Mouse (Mus musculus) lung, embryonic 14.5 days (tissue): Measurements from ENCODE around the gene Srl. TPM values are rescaled to one million over a fixed set of nuclear protein-coding genes. Genes with fewer than 3 reads are reported as not detected.

Experiments
- ATAC-seq: fragments of 200-750 bp; cut with Nextera tagmentation; 2 replicates; pipeline ENCODE4 v1.8.0; 2017; ENCODE audit warnings: mild to moderate bottlenecking, moderate TSS enrichment, moderate library complexity; ENCODE audit not compliant: insufficient read depth
- DNase-seq: peaks from one replicate; pipeline ENCODE4 v3.0.0-alpha.2; 2015
- H3K27ac ChIP-seq: fragments of 300-500 bp; sonication (generic); 2 replicates; pipeline ENCODE4 v1.5.1; 2014; ENCODE audit warnings: low read depth, mild to moderate bottlenecking, moderate library complexity
- H3K27me3 ChIP-seq: fragments of 300-500 bp; sonication (generic); 2 replicates; pipeline ENCODE4 v1.6.1; 2014; ENCODE audit warnings: low read length, control low read depth; ENCODE audit not compliant: insufficient read depth
- H3K36me3 ChIP-seq: fragments of 300-500 bp; sonication (generic); 2 replicates; pipeline ENCODE4 v1.6.1; 2014; ENCODE audit warnings: control low read depth; ENCODE audit not compliant: insufficient read depth
- H3K4me1 ChIP-seq: fragments of 300-500 bp; sonication (generic); 2 replicates; pipeline ENCODE4 v1.6.1; 2014; ENCODE audit warnings: antibody characterized with exemption, control low read depth; ENCODE audit not compliant: insufficient read depth
- H3K4me2 ChIP-seq: fragments of 300-500 bp; sonication (generic); 2 replicates; pipeline ENCODE4 v1.6.1; 2014; ENCODE audit warnings: mild to moderate bottlenecking
- H3K4me3 ChIP-seq: fragments of 300-500 bp; sonication (generic); 2 replicates; pipeline ENCODE4 v1.5.1; 2014; ENCODE audit warnings: low read depth, low read length
- H3K9ac ChIP-seq: fragments of 300-500 bp; sonication (generic); 2 replicates; pipeline ENCODE4 v1.6.1; 2014
- H3K9me3 ChIP-seq: fragments of 300-500 bp; sonication (generic); 2 replicates; pipeline ENCODE4 v1.6.1; 2016; ENCODE audit warnings: low read depth, low read length, control low read depth
- CTCF ChIP-seq: IDR thresholded peaks from 2 replicates; pipeline ENCODE4 v1.5.1; 2016; ENCODE audit warnings: antibody characterized with exemption, low read depth
- WGBS: fragments of 180-500 bp; shearing (Covaris S2); extraction: QIAGEN DNeasy Blood & Tissue Kit; methylation state at CpG from one replicate; pipeline ENCODE4 v1.1.7; 2014; 5-methylcytosine and 5-hydroxymethylcytosine counted together
- polyA plus RNA-seq: library from polyadenylated mRNA; unstranded; fragments of >200 nt; fragmentation: Nextera tagmentation; extraction: Ambion mirVana; gene quantifications from 2 replicates; pipeline ENCODE4 v1.2.1, GENCODE M21; 2014

Srl gene
- polyA plus RNA-seq, 1 experiment from 2014 or later, result 20.7 TPM

DNA sequence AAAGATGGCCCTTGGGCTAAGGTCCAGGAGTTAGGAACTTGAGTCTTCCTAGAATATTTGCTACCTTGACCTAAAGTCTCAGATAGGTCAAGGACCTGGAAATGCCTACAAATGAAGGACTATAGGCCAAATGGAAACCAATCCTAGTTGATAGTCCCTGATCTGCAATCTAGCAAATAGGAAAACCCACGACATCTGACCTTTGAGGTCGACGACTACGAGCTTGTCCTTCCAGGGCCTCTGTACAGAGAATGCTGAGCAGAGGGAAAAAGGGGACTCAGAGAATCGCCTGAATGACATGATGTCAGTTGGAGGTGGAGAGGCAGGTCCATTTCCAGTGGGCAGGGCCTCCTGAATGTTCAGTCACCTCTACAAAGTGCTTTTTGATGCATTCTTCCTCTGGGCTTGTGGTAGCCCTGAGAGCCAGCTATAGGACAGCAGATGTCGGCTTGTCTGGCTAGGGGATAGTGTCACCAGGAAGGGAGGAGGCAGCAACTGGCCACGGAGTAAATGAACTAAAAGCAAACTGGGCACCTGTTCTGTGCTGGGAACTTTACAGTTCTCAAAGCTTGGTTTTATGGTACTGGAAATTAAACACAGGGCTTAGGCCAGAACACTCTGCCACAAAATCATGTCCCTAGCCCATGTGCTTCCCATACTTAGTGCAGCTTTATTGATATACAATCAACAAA lies 18.2 kb downstream of the Srl start:
- no peak overlapping the region for H3K9ac ChIP-seq
- no peaks in the 10 kb centered on the region for H3K9me3 ChIP-seq
- no peak for TF ChIP-seq CTCF
- no peak overlapping the region for H3K27ac ChIP-seq
- DNase-seq, result no peak
- no peaks in the 10 kb centered on the region for H3K4me1 ChIP-seq
- no peaks in the 10 kb centered on the region for H3K36me3 ChIP-seq
- H3K4me2 ChIP-seq, result no peak overlapping the region
- ATAC-seq, result no peak
- no peaks in the 10 kb centered on the region for H3K27me3 ChIP-seq
- WGBS, result 65% methylated on average over 7 of the region's 7 CpGs
- H3K4me3 ChIP-seq, result no peak overlapping the region

DNA sequence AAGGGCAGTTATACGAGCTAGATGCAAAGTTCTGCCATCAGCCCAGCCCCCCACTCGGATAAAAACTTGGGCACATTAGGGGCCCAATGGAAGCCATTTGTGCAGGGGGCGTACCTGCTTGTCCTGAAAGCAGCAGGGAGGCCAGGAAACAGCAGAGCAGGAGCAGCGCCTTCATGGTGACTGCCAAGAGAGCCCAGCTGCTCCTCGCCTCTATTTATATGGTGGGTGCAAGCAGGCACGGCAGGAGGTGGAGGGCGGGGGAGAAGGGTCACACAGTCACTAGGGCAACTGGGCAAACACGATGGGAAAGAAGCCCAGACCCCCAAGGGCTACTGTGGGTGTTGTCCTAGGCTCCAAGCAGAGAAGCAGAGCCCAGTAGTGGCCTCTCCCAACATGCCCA lies 18.7 kb downstream of the Srl start:
- no peak for ATAC-seq
- Histone ChIP-seq H3K4me1 (no peaks in the 10 kb centered on the region), H3K4me2 (no peak overlapping the region), H3K27me3 (no peaks in the 10 kb centered on the region), H3K27ac (no peak overlapping the region), H3K9ac (no peak overlapping the region), H3K4me3 (no peak overlapping the region), H3K9me3 (no peaks in the 10 kb centered on the region), H3K36me3 (no peaks in the 10 kb centered on the region)
- 41% methylated on average over 8 of the region's 8 CpGs for WGBS
- no peak for DNase-seq
- TF ChIP-seq CTCF, result no peak

GRCm38 (mm10) chr16:4521735-4522530 lies 19.7 kb downstream of the Srl start:
- peak overlapping the region; percentile 38; the same call in 1 of the 2 replicates for H3K27ac ChIP-seq

GRCm38 (mm10) chr16:4521074-4521667 lies 20.4 kb downstream of the Srl start:
- H3K9ac ChIP-seq, result no peak overlapping the region
- no peak for TF ChIP-seq CTCF
- H3K9me3 ChIP-seq, result no peaks in the 10 kb centered on the region
- H3K36me3 ChIP-seq, result no peaks in the 10 kb centered on the region
- ATAC-seq (no peak), DNase-seq (no peak)
- no peaks in the 10 kb centered on the region for H3K27me3 ChIP-seq
- WGBS, result 65% methylated on average over 4 of the region's 4 CpGs
- no peaks in the 10 kb centered on the region for H3K4me1 ChIP-seq
- H3K4me3 ChIP-seq, result no peak overlapping the region
- no peak overlapping the region for H3K4me2 ChIP-seq
- no peak overlapping the region; the same call in 1 of the 2 replicates for H3K27ac ChIP-seq

More at GRCm38 (mm10) chr16:4521735-4522530, 19.7 kb downstream of the Srl start:
- Histone ChIP-seq H3K27me3 (no peaks in the 10 kb centered on the region), H3K36me3 (no peaks in the 10 kb centered on the region), H3K4me1 (no peaks in the 10 kb centered on the region), H3K9ac (no peak overlapping the region), H3K4me2 (no peak overlapping the region), H3K4me3 (no peak overlapping the region), H3K9me3 (no peaks in the 10 kb centered on the region)
- ATAC-seq, result peak; percentile 62
- no peak for DNase-seq
- TF ChIP-seq CTCF, result no peak
- WGBS, result 60% methylated on average over 5 of the region's 5 CpGs

GRCm38 (mm10) chr16:4520673-4521072 lies 20.9 kb downstream of the Srl start:
- Histone ChIP-seq H3K27me3 (no peaks in the 10 kb centered on the region), H3K9ac (no peak overlapping the region), H3K4me1 (no peaks in the 10 kb centered on the region), H3K4me3 (no peak overlapping the region), H3K27ac (no peak overlapping the region), H3K4me2 (no peak overlapping the region), H3K36me3 (no peaks in the 10 kb centered on the region), H3K9me3 (no peaks in the 10 kb centered on the region)
- no peak for DNase-seq
- no peak for TF ChIP-seq CTCF
- WGBS, result 69% methylated on average over 8 of the region's 8 CpGs
- ATAC-seq, result no peak

DNA sequence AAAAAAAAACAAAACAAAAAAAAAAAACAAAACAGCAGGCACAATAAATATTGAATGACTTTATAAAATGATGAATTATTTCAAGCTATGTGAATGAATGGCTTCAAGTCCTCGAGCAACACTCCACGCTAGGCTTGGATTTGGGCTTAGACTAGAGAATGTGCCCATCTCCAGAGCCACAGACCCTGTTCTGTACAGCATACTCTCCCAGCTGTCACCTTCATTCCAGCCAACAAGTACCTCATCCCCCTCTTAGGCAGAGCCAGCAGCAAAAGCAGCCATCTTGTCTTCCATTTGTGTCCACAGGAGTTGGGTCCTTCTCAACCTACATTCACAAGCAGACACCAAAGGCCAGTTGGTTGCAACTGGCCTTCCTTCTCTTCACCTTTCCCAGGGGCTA lies 21.8 kb downstream of the Srl start:
- H3K4me1 ChIP-seq, result no peaks in the 10 kb centered on the region

DNA sequence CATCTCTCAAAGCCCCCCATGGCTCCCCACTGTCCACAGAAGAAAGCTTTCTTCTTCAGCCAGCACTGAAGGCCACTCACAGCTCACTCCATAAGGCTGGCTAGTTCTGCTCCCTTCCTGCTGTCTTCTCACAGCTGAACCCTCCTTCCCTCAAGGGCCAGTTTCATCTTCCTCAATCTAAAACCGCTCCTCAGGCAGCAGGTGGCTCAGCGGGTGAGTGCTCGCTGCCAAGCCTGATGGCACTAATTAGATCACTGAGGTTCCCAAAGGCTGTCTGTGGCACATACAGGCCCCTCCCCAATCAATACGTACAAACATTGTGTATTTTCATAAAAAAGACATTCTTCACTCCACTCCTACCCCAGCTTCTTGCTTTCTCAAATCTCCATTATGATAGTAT lies 22.5 kb downstream of the Srl start:
- no peaks in the 10 kb centered on the region for H3K4me1 ChIP-seq
- DNase-seq, result no peak
- no peak for ATAC-seq
- H3K27ac ChIP-seq, result no peak overlapping the region
- no peaks in the 10 kb centered on the region for H3K9me3 ChIP-seq
- no peak overlapping the region for H3K4me3 ChIP-seq
- no peak overlapping the region for H3K4me2 ChIP-seq
- H3K9ac ChIP-seq, result no peak overlapping the region
- 79% methylated on average over 4 of the region's 4 CpGs for WGBS
- H3K27me3 ChIP-seq, result no peaks in the 10 kb centered on the region
- TF ChIP-seq CTCF, result no peak
- H3K36me3 ChIP-seq, result no peaks in the 10 kb centered on the region

More for the DNA sequence above, 21.8 kb downstream of the Srl start:
- TF ChIP-seq CTCF, result no peak
- no peak for ATAC-seq
- Histone ChIP-seq H3K4me2 (no peak overlapping the region), H3K4me3 (no peak overlapping the region), H3K27me3 (no peaks in the 10 kb centered on the region), H3K36me3 (no peaks in the 10 kb centered on the region), H3K27ac (no peak overlapping the region), H3K9ac (no peak overlapping the region), H3K9me3 (no peaks in the 10 kb centered on the region)
- WGBS, result 100% methylated on average over 2 of the region's 2 CpGs
- DNase-seq, result no peak
